In the genomic region with DNA sequence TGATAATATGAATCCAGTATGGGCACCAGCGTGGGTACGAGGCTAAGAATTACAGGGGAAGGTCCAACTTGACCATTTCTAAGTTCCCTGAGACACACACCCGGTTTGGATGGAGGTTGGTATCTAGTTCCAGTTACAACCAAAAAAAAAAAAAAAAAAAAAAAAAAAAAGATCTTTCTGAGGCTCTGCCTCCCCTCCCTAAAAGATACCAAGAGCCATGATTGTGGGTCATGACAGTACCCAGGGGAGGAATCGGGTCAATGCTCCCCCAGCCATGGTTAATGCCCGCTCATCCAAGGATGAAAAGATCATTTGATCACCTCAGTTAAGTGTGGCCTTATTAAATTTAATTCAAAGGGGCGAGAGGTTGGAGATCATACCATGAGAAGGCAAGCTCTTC, we compare ENCODE assay signal across 30 mouse cellular contexts. TPM values are rescaled to one million over a fixed set of nuclear protein-coding genes. Genes with fewer than 3 reads are reported as not detected.
"Had no signal": no experiment of that assay in that cellular context is flagged by ENCODE, and none has a peak within 500 bp of the region (broad histone marks: within the 10 kb centered on the region; RNA-seq: fewer than 3 reads in every experiment).

No protein-coding gene starts in this region.

RNA-seq across cellular contexts. Expression of gene Csta1, which starts 15.3 kb away (rescaled TPM):
- total RNA-seq: common myeloid progenitor, adult 5-6 weeks; forebrain, postnatal 0 days; gastrocnemius, adult 18-20 months; gastrocnemius, adult 2 months; gastrocnemius, adult 8-10 months; gastrocnemius, postnatal 10 days; gastrocnemius, postnatal 14 days; gastrocnemius, postnatal 25 days; gastrocnemius, postnatal 36 days; gastrocnemius, postnatal 4 days; granulocyte monocyte progenitor cell, adult 5-6 weeks; heart, adult 18-20 months; heart, adult 2 months; heart, adult 8-10 months had no signal
- polyA plus RNA-seq: cortical plate, adult 2 months; embryonic facial prominence, embryonic 11.5 days; embryonic facial prominence, embryonic 12.5 days; erythroblast, embryonic 14.5 days; forebrain, embryonic 11.5 days; forebrain, embryonic 12.5 days; forebrain, embryonic 13.5 days; forebrain, embryonic 14.5 days; forebrain, embryonic 15.5 days; forebrain, embryonic 16.5 days; forebrain, postnatal 0 days; frontal cortex, adult 2 months; gonadal fat pad, adult 2 months; heart, adult 2 months; heart, embryonic 10.5 days had no signal

RNA-seq across cellular contexts. Expression of gene Stfa2l1, which starts 40.9 kb away (rescaled TPM):
- total RNA-seq: common myeloid progenitor, adult 5-6 weeks; forebrain, postnatal 0 days; gastrocnemius, adult 18-20 months; gastrocnemius, adult 2 months; gastrocnemius, adult 8-10 months; gastrocnemius, postnatal 14 days; gastrocnemius, postnatal 25 days; gastrocnemius, postnatal 36 days; granulocyte monocyte progenitor cell, adult 5-6 weeks; heart, adult 18-20 months; heart, adult 2 months; heart, adult 8-10 months had no signal
- polyA plus RNA-seq: cortical plate, adult 2 months; embryonic facial prominence, embryonic 10.5 days; embryonic facial prominence, embryonic 11.5 days; embryonic facial prominence, embryonic 12.5 days; embryonic facial prominence, embryonic 13.5 days; erythroblast, embryonic 14.5 days; forebrain, embryonic 10.5 days; forebrain, embryonic 12.5 days; forebrain, embryonic 13.5 days; forebrain, embryonic 14.5 days; forebrain, embryonic 15.5 days; forebrain, embryonic 16.5 days; forebrain, postnatal 0 days; frontal cortex, adult 2 months; gonadal fat pad, adult 2 months; heart, adult 2 months; heart, embryonic 10.5 days had no signal
